Mouse (Mus musculus) Patski (cell line): ENCODE results near the gene Exoc6. TPM values are rescaled to one million over a fixed set of nuclear protein-coding genes. Genes with fewer than 3 reads are reported as not detected.

Experiments
- ATAC-seq: fragments of 100-300 bp; one replicate; pipeline ENCODE4 v1.8.0; 2021
- CTCF ChIA-PET: fragments of 350-600 bp; sonication (Branson Sonifier 250); formaldehyde crosslinking; loops from one replicate; lab custom pipeline; 2022; ENCODE audit warnings: inconsistent platforms; lab: Charles Lee
- POLR2A ChIA-PET: fragments of 350-600 bp; sonication (Branson Sonifier 250); formaldehyde crosslinking; loops from one replicate; lab custom pipeline; 2022; ENCODE audit warnings: antibody characterized with exemption, inconsistent platforms; lab: Charles Lee
- DNase-seq: peaks from one replicate; pipeline ENCODE4 v3.0.0-alpha.2; 2011; ENCODE audit warnings: low read depth, low spot score
- H3K27me3 ChIP-seq: fragments of 371-371 bp; one replicate; pipeline ENCODE4 v1.5.1; 2021
- CTCF ChIP-seq: fragments of 100-300 bp; IDR thresholded peaks from one replicate; pipeline ENCODE4 v1.5.1; 2021
- in situ Hi-C: fragments of 300-500 bp; cut with MboI; formaldehyde crosslinking; loops from 3 replicates; pipeline ENCODE4 v1.11.1; 2018; ENCODE audit warnings: low pct_unique_long_range_greater_than_20kb, mixed read lengths
- polyA plus RNA-seq: library from polyadenylated mRNA; unstranded; gene quantifications from one replicate; pipeline ENCODE4 v1.2.3, GENCODE M21; 2021

The Exoc6 gene
- polyA plus RNA-seq, 1 experiment from 2014 or later, result 56.2 TPM

DNA sequence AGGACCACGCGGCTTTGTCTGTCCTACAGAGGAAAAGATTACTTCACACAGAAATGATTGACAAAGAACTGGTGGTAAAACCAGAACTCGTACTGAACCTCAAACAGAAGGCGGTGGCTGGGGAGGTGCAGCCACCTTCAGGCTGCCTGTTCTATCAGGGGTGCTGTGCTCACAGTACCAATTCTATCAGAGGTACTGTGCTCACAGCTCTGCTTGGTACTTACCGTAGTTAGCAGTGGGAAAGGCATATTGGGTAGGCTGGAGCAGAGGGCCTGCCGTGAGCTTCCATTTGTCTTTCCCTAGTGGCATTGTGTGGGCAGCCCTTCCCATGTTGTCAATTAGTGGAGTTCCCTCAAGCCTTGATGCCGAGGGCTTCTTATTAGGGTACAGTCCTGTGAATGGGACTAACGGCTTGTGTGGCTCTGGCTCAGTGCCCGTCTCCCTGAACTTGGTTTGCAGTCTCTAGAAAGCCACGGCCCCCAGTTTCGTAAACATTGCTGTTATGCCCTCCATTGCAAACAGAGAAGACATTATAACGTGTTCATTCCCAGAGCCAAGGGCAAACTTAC is 19.1 kb downstream of the Exoc6 start:
- ATAC-seq, result no peak
- TF ChIP-seq CTCF, result no peak
- in situ Hi-C loops, result no loop called here

DNA sequence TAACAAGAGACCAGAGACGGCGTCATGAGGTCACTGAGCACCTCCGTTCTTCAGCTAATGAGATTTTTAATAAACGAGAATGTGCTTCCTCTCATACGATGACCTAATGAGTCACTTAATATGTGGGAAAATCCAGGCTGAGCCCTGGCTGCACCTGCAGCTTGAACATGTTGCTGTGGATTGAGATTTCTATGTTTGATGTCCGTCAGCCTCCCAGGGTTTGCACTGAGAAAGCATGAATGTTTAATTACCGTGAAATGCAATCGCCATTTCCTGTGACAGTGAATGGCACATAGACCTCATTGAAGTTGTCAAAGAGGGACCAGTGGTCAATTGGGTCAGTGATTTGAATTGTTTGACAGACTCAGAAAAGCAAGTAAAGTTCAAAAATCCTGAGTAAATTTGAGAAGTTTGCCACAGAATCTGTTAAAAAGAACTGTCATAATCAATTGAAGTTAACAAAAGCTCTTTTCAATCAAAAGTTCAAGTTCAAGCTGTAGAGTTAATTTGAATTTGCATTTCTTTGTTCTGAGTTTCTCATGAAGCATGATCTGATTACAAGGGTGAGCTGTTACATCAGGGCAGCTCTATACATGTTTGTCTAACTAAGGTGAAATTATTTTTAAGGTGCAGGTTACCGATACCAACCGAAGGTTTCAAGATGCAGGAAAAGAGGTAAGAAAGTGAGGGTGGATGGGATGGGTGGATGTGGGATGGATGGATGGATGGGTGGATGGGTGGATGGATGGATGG is 20.9 kb downstream of the Exoc6 start:
- CTCF ChIA-PET, result interaction anchor here (1.4 to 4.4 kb wide), 3 partner anchors 8 to 41 kb away, joined by 3 to 12 read pairs (median 4); no protein-coding TSS in a partner anchor
- no peak for ATAC-seq
- TF ChIP-seq CTCF, result no peak
- POLR2A ChIA-PET, result no interaction called here
- DNase-seq, result no peak
- in situ Hi-C loops, result loop anchor here (10.0 kb wide), 1 partner anchor 474 kb away; the partner anchor contains the start of gene Myof
- no peaks in the 10 kb centered on the region for H3K27me3 ChIP-seq

More for the DNA sequence above, 19.1 kb downstream of the Exoc6 start:
- POLR2A ChIA-PET, result no interaction called here
- no peaks in the 10 kb centered on the region for H3K27me3 ChIP-seq
- no peak for DNase-seq
- CTCF ChIA-PET, result interaction anchor here (1.6 to 3.9 kb wide), 4 partner anchors 9 to 39 kb away, joined by 4 to 17 read pairs (median 9); no protein-coding TSS in a partner anchor

- CTCF ChIA-PET, result interaction anchor here (0.8 to 1.4 kb wide), 3 partner anchors 11 to 30 kb away, joined by 3 to 6 read pairs (median 4); no protein-coding TSS in a partner anchor
- POLR2A ChIA-PET, result interaction anchor here (0.6 kb wide), 1 partner anchor 11 kb away, joined by 3 read pairs; no protein-coding TSS in a partner anchor
- in situ Hi-C loops, result loop anchor here (10.0 kb wide), 1 partner anchor 470 kb away; the partner anchor contains the start of gene Myof
- DNase-seq (no peak), ATAC-seq (no peak)
- no peaks in the 10 kb centered on the region for H3K27me3 ChIP-seq
- no peak for TF ChIP-seq CTCF
Measured at GRCm38 (mm10) chr19:37574802-37575201, 24.6 kb downstream of the Exoc6 start.

DNA sequence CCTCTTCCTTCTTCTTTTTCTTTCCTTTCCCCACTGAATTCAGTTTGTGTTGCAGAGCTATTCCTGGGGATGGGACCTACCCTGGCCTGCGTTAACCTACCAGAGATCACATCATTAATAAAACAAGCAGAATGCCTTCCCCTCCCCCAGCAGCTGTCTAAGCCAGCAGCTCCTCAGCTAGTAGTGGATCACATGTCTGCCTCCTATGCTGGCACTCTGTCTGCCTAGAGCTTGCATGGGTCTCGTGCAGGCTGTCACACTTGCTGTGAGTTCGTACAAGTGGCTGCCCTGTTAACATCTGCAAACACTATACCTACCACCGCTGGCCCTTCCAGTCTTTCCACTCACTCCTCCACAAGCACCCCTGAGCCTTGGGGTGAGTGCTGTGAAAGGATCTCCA is 29.4 kb downstream of the Exoc6 start:
- CTCF ChIA-PET, result interaction anchor here (1.0 kb wide), 1 partner anchor 9 kb away, joined by 3 read pairs; no protein-coding TSS in a partner anchor
- no peak for DNase-seq
- ATAC-seq, result no peak

GRCm38 (mm10) chr19:37580438-37580837 is 30.2 kb downstream of the Exoc6 start:
- ATAC-seq, result no peak
- in situ Hi-C loops, result no loop called here
- H3K27me3 ChIP-seq, result no peaks in the 10 kb centered on the region
- ChIA-PET CTCF (no interaction called here), POLR2A (no interaction called here)
- no peak for DNase-seq
- no peak for TF ChIP-seq CTCF

More for the DNA sequence above, 29.4 kb downstream of the Exoc6 start:
- H3K27me3 ChIP-seq, result no peaks in the 10 kb centered on the region
- POLR2A ChIA-PET, result no interaction called here
- no peak for TF ChIP-seq CTCF
- in situ Hi-C loops, result loop anchor here (10.0 kb wide), 1 partner anchor 465 kb away; the partner anchor contains the start of gene Myof

DNA sequence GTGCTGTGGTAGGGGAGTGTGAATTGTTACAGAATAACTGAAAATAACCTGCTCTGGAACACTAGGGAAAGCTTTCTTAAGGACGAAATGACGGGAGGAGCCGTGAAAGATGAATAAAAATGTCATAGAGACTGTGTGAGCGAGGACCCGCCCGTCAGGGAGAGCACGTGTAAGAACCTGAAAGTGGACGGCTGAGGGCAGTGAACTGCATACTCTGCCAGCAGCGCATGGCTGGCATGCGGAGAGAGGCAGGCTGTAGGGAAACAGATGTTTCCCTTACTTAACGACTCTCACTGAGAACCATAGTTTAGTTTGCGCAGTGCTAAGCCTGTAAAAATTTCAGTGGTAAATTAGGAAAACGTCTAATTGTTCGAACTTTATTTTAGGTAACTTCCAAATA is 35.0 kb downstream of the Exoc6 start:
- POLR2A ChIA-PET, result no interaction called here
- DNase-seq (no peak), ATAC-seq (no peak)
- CTCF ChIA-PET, result interaction anchor here (1.9 kb wide), 1 partner anchor 17 kb away, joined by 7 read pairs; no protein-coding TSS in a partner anchor
- no peaks in the 10 kb centered on the region for H3K27me3 ChIP-seq
- TF ChIP-seq CTCF, result no peak
- in situ Hi-C loops, result no loop called here

DNA sequence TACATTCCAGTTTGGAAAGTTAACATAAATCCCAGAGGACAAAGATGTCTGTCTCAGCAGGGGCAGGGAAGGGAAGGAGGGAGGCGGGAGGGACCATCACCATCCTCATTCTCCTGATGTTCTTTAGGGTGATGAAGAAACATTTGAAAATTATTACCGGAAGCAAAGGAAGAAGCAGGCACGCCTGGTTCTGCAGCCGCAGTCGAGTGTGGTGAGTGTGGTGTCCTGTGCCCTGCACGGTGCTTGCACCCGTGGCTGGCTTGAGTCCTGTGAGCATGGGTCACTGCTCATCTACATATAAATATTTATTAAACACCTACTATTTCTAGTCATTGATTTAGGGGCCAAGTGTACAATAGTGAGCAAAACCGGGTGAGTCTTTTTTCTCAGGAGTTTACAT is 35.5 kb downstream of the Exoc6 start:
- no peaks in the 10 kb centered on the region for H3K27me3 ChIP-seq
- CTCF ChIA-PET, result interaction anchor here (1.9 kb wide), 1 partner anchor 17 kb away, joined by 7 read pairs; no protein-coding TSS in a partner anchor
- no peak for TF ChIP-seq CTCF
- ATAC-seq, result no peak
- in situ Hi-C loops, result no loop called here
- no peak for DNase-seq
- POLR2A ChIA-PET, result no interaction called here

- in situ Hi-C loops, result loop anchor here (10.0 kb wide), 1 partner anchor 464 kb away; the partner anchor contains the start of gene Cep55
- H3K27me3 ChIP-seq, result no peaks in the 10 kb centered on the region
- ATAC-seq (no peak), DNase-seq (no peak)
- TF ChIP-seq CTCF, result no peak
- POLR2A ChIA-PET, result no interaction called here
- CTCF ChIA-PET, result interaction anchor here (1.5 kb wide), 1 partner anchor 11 kb away, joined by 6 read pairs; no protein-coding TSS in a partner anchor
Measured at GRCm38 (mm10) chr19:37590544-37590943, 40.3 kb downstream of the Exoc6 start.

DNA sequence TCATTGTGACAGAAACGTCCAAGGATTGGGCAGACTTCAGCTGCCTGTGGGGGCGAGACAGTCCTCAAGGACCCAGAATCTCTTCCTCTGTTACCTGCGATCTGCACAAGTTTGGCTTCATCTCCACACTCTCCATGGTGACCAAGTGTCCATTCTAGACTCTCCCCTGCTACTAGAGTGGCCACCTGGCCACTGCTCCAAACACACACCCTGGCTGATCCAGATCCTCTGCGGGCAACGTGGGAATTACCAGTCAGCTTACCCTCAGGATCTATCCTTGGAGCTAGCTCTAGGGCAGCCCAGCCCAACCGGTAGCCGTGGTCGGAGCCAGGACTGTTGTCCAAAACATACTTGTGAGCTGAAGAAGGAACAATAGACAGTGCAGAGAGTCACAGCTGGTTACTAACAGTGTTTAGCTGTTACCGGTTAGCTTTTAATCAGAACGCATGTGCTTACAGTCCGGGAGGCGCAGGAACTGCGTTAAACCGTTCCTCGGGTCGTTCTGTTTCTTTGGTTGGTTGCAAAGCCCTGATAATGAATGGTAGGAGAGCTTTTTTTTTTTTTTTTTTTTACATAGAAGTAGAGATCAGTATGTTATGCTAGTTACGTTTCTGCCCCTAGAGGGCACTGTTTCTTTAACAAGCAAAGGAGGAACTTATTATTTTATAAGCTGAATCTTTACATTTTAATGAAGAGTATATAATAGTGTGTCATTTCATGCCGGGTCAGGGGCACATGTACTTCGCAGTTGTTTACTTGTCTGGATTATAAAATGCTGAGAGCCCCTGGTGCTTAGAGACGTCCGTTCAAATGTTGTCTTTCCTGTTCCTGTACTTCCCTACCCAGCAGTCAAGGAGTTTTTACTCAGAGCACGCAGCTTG is 52.0 kb downstream of the Exoc6 start:
- ChIA-PET CTCF (interaction anchor here (0.6 to 4.5 kb wide), 26 partner anchors 9 to 353 kb away, joined by 3 to 53 read pairs (median 4); no protein-coding TSS in a partner anchor), POLR2A (interaction anchor here (0.6 kb wide), 2 partner anchors 278 to 460 kb away, joined by 3 to 6 read pairs; no protein-coding TSS in a partner anchor)

More for the DNA sequence above, 52.0 kb downstream of the Exoc6 start:
- ATAC-seq (no peak), DNase-seq (no peak)
- in situ Hi-C loops, result loop anchor here (5.0 kb wide), 1 partner anchor 330 kb away; no protein-coding TSS in a partner anchor
- H3K27me3 ChIP-seq, result no peaks in the 10 kb centered on the region
- TF ChIP-seq CTCF, result peak; percentile 59
